Mouse (Mus musculus): Measurements from ENCODE around the gene Nav2.
A peak's percentile ranks its signal among the peaks of the same experiment; 100 is the strongest.

Gene Nav2

DNA sequence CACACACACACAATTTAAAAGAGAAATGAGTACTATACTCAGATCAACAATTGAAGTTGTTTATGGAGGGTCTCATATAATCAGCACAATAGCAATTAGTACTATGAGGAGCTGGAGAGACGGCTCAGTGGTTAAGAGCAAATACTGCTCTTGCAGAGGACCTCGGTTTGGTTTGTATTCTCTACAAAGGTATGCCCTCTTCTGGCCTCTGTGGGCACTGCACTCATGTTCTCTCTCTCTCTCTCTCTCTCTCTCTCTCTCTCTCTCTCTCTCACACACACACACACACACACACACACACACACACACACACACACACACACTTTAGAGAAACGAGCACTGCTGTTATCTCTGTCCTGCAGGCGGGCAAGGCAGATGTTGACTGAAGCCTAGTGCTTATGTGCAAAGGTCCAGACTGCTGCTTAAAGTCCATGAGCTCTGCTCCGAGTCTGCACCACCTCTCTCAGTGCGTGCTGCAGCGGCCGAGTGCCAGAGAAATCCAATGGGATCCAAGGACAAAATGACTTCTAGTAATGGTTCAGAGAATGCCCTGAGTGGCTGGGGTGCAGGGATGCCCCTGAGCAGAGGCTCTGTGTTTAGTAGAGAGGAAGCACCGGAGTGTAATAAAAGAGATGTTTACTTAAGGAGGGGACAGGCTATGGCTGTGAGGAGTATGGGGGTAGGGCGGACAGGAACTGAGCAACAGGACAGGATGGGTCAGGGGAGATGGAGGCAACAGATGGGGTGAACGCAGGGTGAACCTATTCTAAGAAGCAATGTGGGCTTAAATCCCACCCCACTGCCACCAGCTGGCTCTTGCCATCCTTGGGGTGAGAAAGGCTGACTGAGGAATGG, 375.2 kb downstream of the Nav2 start:
- DNase-seq (ENCODE audit: low spot score): no peak

DNA sequence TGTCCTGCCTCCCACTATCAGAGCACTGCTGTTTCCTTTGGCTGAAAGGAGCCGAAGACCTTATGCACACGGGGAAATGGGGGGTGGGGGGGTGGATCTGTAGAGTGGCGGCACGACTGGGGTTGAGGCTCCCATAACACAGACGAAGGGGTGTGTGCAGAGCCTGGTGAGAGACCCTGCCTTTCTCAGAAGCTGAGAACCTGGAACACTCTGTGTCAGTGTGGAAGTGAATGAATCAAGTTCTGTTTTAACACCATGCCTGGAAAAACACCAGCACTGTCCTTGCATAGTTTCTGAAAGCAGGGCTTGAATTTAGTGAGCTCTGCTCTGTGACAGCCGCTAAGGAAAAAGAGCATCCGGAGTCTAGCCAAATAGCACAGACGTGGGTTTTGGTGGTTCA, 379.7 kb downstream of the Nav2 start:
- no peak for DNase-seq (ENCODE audit: low spot score)

DNA sequence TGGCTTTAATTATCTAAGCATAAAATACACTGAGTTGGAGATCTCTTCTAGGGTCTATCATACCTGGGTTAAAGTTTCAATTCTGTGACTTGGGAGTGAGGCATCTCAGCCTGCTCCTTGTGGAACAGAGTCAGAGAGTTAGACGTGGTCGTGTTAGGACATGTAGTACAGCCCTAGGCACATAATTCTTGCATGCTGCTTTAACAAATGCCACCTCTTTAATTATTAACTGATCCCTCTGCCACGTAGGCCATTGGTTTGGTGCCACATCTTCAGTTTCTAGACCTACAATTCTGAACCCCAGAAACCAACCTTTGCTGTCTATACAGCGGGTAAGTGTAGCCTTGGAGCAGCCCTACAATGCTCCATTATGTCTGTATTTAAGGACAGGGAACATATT, 381.8 kb downstream of the Nav2 start:
- DNase-seq (ENCODE audit: low spot score): no peak

DNA sequence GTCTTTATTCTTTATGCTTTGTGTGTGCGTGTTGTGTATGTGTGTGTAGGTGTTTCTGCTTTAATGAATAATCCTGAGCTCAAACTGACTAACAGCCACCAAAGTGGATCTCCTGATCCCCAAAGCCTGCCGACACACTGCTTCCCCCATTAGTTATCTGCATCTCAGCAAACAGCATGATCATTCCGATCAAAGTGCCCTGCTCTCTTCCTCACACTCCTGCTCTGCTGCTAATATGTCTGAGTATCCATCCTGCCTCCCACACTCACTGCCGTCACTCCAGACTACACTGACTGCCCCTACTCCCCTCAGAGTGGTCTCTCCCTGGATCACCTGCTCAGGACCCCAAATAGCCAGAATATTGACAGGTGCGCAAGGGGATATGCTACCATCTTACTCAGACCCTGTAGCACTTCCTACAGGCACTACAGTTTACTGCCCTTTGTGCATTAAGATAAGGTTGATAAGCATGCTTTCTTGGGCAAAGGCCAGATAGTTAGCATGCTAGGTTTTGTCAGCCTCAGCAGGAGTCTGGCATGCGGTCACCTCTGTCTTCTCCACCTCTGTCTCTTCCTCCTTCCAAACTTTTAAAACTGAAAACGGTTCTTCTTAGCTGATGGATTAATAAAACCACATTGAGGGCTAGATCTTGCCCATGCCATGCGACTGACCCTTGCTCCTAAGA, 382.8 kb downstream of the Nav2 start:
- no peak for DNase-seq (ENCODE audit: low spot score)

DNA sequence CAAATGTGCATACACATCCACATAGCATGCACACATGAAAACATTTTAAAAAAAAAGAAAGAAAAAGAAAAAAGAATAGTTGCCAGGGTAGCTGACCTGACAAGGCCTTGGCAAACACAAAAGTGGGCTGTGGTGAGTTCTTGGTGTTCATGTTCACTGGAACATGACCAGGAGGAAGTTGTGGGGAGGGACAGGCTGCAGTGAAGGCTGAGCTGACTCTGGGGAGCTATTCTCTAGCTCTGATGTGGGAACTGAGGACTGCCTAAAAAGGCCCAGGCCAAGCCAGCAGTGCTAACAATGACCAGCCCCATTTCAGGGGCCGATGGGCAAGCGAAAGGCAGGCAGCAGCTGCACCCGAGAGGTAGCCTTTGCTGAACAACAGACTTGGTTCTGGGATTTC, 388.6 kb downstream of the Nav2 start:
- no peak for DNase-seq (ENCODE audit: low spot score)

- DNase-seq (ENCODE audit: low spot score): peak; percentile 70
Measured at GRCm38 (mm10) chr7:49298431-49298839, 389.9 kb downstream of the Nav2 start.

GRCm38 (mm10) chr7:49301487-49301886, 393.0 kb downstream of the Nav2 start:
- no peak for DNase-seq (ENCODE audit: low spot score)

DNA sequence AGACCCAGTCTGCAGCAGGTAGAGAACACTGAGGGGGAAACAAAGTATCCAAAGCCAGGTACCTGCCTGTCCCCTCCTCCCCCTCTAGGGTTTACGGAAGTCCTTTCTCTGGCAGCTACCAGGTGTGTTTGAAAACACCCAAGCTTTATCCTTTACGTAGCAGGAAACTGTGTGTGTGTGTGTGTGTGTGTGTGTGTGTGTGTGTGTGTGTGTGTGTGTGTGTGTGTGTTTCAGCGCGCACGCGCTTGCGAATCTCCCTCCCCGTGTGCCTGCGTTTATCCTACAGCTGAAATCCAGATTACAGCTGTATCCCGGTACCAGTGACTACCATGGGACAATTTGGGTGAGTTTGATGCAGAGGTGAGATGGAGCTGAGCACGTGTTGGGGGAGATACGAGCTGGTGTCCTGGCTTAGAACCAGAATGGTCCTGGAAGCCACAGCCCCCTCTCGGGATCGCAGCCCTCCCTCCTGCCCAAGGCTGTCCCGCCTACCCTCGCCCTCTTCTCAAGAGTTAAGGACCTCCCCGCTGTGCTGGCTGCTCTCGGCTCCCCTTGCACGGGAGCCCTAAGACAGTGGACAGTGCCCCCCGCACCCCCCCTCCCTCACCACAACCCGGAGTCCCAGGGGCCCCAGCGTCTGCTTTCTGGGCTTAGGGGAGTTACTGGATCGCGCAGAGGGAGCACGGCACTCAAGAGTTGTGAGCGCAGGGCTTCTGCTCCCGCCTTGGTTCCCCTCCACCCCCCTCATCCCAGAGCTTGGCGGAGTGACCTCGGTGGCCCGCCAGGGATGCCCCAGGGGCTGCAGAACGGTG, 395.3 kb downstream of the Nav2 start:
- peak; percentile 69 for DNase-seq (ENCODE audit: low spot score)

GRCm38 (mm10) chr7:49307717-49308116, 399.2 kb downstream of the Nav2 start:
- peak; percentile 24 for DNase-seq (ENCODE audit: low spot score)

GRCm38 (mm10) chr7:49309746-49310145, 401.2 kb downstream of the Nav2 start:
- DNase-seq (ENCODE audit: low spot score): no peak

DNA sequence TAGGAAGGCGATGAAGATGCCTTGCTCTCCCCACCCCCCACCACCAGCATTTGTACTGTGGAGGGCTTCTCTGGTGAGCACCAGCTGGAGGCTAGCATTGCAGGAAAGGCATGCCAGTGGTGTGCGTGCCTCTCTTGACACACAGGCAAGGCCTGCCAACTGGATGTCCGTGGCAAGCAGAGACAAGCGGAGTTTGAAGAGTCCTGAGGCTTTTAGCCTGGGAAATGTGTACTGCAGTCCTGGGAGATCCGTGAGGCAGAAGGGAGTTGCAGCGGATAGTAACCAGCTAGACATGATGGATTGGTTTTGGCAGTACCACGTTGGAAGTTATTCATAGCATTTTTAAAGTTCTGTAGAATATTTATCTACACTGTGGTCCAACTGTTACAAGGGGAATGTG, 405.4 kb downstream of the Nav2 start:
- DNase-seq (ENCODE audit: low spot score): no peak

DNA sequence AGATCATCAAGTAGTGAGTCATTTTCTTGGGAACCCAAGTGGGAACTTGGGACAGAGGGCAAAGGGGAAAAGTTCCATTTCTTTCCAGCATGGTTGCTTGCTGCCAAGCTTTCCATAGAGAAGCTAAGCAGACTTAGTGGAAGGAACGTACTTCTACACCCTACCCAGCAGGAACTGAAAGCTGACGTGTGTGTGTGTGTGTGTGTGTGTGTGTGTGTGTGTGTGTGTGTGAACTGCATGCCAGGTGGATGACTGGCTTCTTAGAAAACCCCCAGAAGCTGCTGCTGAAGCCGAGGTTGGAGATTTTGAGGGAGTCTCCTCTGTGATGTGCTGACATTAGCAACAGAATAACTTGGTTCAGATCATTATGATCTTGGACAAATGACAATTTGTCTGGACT, 406.5 kb downstream of the Nav2 start:
- DNase-seq (ENCODE audit: low spot score): no peak

- DNase-seq (ENCODE audit: low spot score): no peak
Measured at GRCm38 (mm10) chr7:49316600-49316999, 408.1 kb downstream of the Nav2 start.

DNA sequence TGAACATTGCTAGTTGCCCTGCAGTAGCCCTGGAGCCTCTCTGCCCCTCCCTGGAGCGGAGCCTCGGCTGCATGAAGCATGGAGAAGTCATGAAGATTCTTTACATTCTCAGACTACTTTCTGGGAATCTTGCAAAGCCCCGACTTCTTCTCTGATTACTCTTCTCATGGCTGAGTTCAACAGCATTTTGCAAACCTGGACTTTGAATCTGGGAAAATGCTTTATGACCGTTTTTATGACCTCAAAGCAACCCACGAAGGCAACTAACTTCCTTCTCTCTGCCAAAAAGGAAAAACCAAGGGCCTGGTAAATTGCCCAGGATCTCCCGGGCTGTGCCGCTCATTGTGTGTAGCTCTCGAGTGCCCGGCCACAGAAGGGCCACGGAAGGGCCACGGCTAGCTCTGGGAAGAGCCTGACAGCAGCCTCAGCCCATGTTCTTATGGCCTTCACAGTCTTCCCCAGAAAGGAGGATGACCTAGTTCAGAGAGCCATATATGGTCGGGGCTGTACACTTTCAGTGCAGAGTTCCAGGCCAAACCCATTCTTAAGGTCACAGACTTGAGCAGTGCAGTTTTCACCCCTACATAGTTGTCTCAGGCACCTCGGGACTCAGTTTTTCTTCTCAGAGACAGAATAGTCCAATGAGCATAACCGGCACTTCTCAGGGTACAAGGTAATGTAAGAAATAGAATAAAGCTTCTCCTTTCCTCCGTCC, 409.8 kb downstream of the Nav2 start:
- no peak for DNase-seq (ENCODE audit: low spot score)

- no peak for DNase-seq (ENCODE audit: low spot score)
Measured at GRCm38 (mm10) chr7:49318898-49319293, 410.4 kb downstream of the Nav2 start.

GRCm38 (mm10) chr7:49319981-49320380, 411.5 kb downstream of the Nav2 start:
- DNase-seq (ENCODE audit: low spot score): no peak

- DNase-seq (ENCODE audit: low spot score): no peak
Measured at GRCm38 (mm10) chr7:49321124-49321531, 412.6 kb downstream of the Nav2 start.

GRCm38 (mm10) chr7:49322179-49322578, 413.7 kb downstream of the Nav2 start:
- no peak for DNase-seq (ENCODE audit: low spot score)

GRCm38 (mm10) chr7:49324575-49324974, 416.1 kb downstream of the Nav2 start:
- DNase-seq (ENCODE audit: low spot score): no peak

DNA sequence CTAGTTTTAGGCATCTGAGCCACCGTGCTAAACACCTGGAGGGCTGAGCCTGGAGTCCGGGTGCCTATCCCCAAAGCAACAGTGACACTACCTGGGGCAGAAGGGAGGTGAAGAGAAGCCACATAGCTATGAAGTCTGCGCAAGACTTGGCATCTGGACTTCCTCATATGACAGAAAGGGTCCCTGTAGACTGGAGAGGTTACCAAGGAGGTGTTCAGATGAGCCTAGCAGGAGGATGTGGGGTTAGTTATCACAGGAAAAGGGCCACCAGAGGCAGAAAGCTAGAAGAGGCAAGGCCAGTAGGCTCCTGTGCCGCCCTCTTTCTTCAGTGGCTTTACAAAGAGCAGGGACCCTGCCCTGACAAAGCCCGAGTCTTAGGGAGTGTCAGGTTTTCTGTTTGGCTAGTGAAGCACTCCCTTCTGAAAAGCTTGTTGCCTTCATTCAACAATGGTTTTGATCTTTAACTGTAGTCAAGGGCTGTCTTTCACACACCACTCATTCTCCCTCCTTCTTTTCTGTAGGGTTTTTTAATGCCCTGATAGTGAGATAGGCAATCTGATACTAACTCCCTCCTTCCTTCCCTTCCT, 417.7 kb downstream of the Nav2 start:
- peak; percentile 26 for DNase-seq (ENCODE audit: low spot score)

- DNase-seq (ENCODE audit: low spot score): no peak
Measured at GRCm38 (mm10) chr7:49326967-49327742, 418.6 kb downstream of the Nav2 start.
